Comparison of ENCODE assay signal across 13 mouse cellular contexts in genomic region chr8:80500244-80500643, GRCm38 (mm10). TPM values are rescaled to one million over a fixed set of nuclear protein-coding genes. Genes with fewer than 3 reads are reported as not detected.
DNase-seq lines count a peak whose midpoint lies in the region; ATAC-seq and TF ChIP-seq lines count a peak whose summit lies in the region.
"Had no signal": no experiment of that assay in that cellular context is flagged by ENCODE, and none has a peak within 500 bp of the region (broad histone marks: within the 10 kb centered on the region; RNA-seq: fewer than 3 reads in every experiment).

No protein-coding gene starts in this region.

- no peak for TF ChIP-seq POLR2A in bone marrow, adult 2 months (IDR thresholded peaks at IDR 0.05; ENCODE audit: borderline replicate concordance, control insufficient read depth, low read depth, low read length)

- WGBS in heart, embryonic 13.5 days = 49% methylated on average over 2 of the region's 2 CpGs
- WGBS in bone marrow, adult 2 months = 54% methylated on average over 2 of the region's 2 CpGs
- 60% methylated on average over 2 of the region's 2 CpGs for WGBS in midbrain, embryonic 16.5 days
- WGBS in limb, embryonic 10.5 days = 80% methylated on average over 2 of the region's 2 CpGs

- H3K27me3 ChIP-seq in heart, embryonic 13.5 days (replicated peaks) = no peaks in the 10 kb centered on the region
- no peaks in the 10 kb centered on the region for H3K27me3 ChIP-seq in erythroblast, embryonic 14.5 days (ENCODE audit: control insufficient read depth)
- H3K27me3 ChIP-seq in midbrain, embryonic 16.5 days (ENCODE audit: control insufficient read depth, insufficient read depth, low read depth, low read length) = no peaks in the 10 kb centered on the region
- H3K27me3 ChIP-seq in limb, embryonic 10.5 days (ENCODE audit: low read depth, poor library complexity, severe bottlenecking) = no peaks in the 10 kb centered on the region
- H3K27me3 ChIP-seq: midbrain, embryonic 15.5 days; neural tube, embryonic 15.5 days had no signal

- no peak for TF ChIP-seq CTCF in bone marrow, adult 2 months (IDR thresholded peaks at IDR 0.05; ENCODE audit: control insufficient read depth, insufficient read depth, low read length)

- no peak overlapping the region for H3K27ac ChIP-seq in heart, embryonic 13.5 days (replicated peaks)
- peak overlapping the region; percentile 80; the same call in 1 of the 2 replicates for H3K27ac ChIP-seq in bone marrow, adult 2 months (ENCODE audit: control insufficient read depth, insufficient read depth, low read depth, low read length, poor library complexity)
- no peak overlapping the region for H3K27ac ChIP-seq in midbrain, embryonic 16.5 days (ENCODE audit: low read length)
- H3K27ac ChIP-seq in limb, embryonic 10.5 days = no peak overlapping the region
- H3K27ac ChIP-seq: midbrain, embryonic 15.5 days; neural tube, embryonic 15.5 days had no signal

- no peak overlapping the region for H3K9ac ChIP-seq in heart, embryonic 13.5 days
- no peak overlapping the region for H3K9ac ChIP-seq in midbrain, embryonic 16.5 days (ENCODE audit: low read depth, low read length)
- H3K9ac ChIP-seq: midbrain, embryonic 15.5 days; neural tube, embryonic 15.5 days had no signal

- H3K9me3 ChIP-seq in heart, embryonic 13.5 days = no peaks in the 10 kb centered on the region
- H3K9me3 ChIP-seq in erythroblast, embryonic 14.5 days (ENCODE audit: control insufficient read depth, low read length) = no peaks in the 10 kb centered on the region
- no peaks in the 10 kb centered on the region for H3K9me3 ChIP-seq in midbrain, embryonic 16.5 days (replicated peaks; ENCODE audit: control insufficient read depth, low read length, poor library complexity, severe bottlenecking)
- no peaks in the 10 kb centered on the region for H3K9me3 ChIP-seq in limb, embryonic 10.5 days (replicated peaks)
- H3K9me3 ChIP-seq: midbrain, embryonic 15.5 days; neural tube, embryonic 15.5 days had no signal

- peak; percentile 31; the same call in 1 of the 2 replicates for ATAC-seq in heart, embryonic 13.5 days (ENCODE audit: extremely low read depth, insufficient number of reproducible peaks, low FRiP score, low TSS enrichment)
- ATAC-seq in megakaryocyte progenitor cell, adult 5-6 weeks (replicated peaks; ENCODE audit: poor library complexity) = peak; percentile 85
- no peak for ATAC-seq in midbrain, embryonic 16.5 days
- ATAC-seq: hindbrain, embryonic 16.5 days; midbrain, embryonic 15.5 days had no signal

- DNase-seq in heart, adult 11 months = no peak
- no peak for DNase-seq in limb, embryonic 10.5 days (ENCODE audit: low spot score)
- no peak for DNase-seq in cerebellum, postnatal 36 days
- DNase-seq: kidney, postnatal 14 days; lung, adult 18-20 months had no signal

- peak overlapping the region; percentile 40; the same call in 1 of the 2 replicates for H3K4me2 ChIP-seq in heart, embryonic 13.5 days
- no peak overlapping the region for H3K4me2 ChIP-seq in midbrain, embryonic 16.5 days (ENCODE audit: low read length)
- H3K4me2 ChIP-seq: midbrain, embryonic 15.5 days; neural tube, embryonic 15.5 days had no signal

- H3K4me1 ChIP-seq in heart, embryonic 13.5 days = no peaks in the 10 kb centered on the region
- H3K4me1 ChIP-seq in bone marrow, adult 2 months (ENCODE audit: control insufficient read depth, insufficient read depth, low read length) = no peaks in the 10 kb centered on the region
- H3K4me1 ChIP-seq in erythroblast, embryonic 14.5 days (ENCODE audit: control insufficient read depth) = peaks cover 83% of the 10 kb centered on the region
- no peaks in the 10 kb centered on the region for H3K4me1 ChIP-seq in midbrain, embryonic 16.5 days (ENCODE audit: control insufficient read depth, insufficient read depth, low read length)
- no peaks in the 10 kb centered on the region for H3K4me1 ChIP-seq in limb, embryonic 10.5 days
- H3K4me1 ChIP-seq: midbrain, embryonic 15.5 days; neural tube, embryonic 15.5 days had no signal

- H3K4me3 ChIP-seq in heart, embryonic 13.5 days = no peak overlapping the region
- H3K4me3 ChIP-seq in bone marrow, adult 2 months (replicated peaks; ENCODE audit: control insufficient read depth, low read depth, low read length) = no peak overlapping the region
- H3K4me3 ChIP-seq in erythroblast, embryonic 14.5 days (replicated peaks) = peak overlapping the region; percentile 82
- no peak overlapping the region for H3K4me3 ChIP-seq in midbrain, embryonic 16.5 days (ENCODE audit: low read depth, low read length)
- no peak overlapping the region for H3K4me3 ChIP-seq in limb, embryonic 10.5 days
- H3K4me3 ChIP-seq: midbrain, embryonic 15.5 days; neural tube, embryonic 15.5 days had no signal

- H3K36me3 ChIP-seq in heart, embryonic 13.5 days = no peaks in the 10 kb centered on the region
- peaks cover 99% of the 10 kb centered on the region for H3K36me3 ChIP-seq in erythroblast, embryonic 14.5 days (ENCODE audit: control insufficient read depth)
- H3K36me3 ChIP-seq in midbrain, embryonic 16.5 days (ENCODE audit: control insufficient read depth, insufficient read depth, low read length) = no peaks in the 10 kb centered on the region
- H3K36me3 ChIP-seq in limb, embryonic 10.5 days = no peaks in the 10 kb centered on the region
- H3K36me3 ChIP-seq: midbrain, embryonic 15.5 days; neural tube, embryonic 15.5 days had no signal

RNA-seq across cellular contexts. Expression of gene Gypa, which starts 6.7 kb away (rescaled TPM):
- polyA plus RNA-seq in heart, embryonic 13.5 days (2015; fragmentation: Nextera tagmentation; extraction: Ambion mirVana) = 23.2 and 28.8 TPM in 2 replicates
- 235 and 524 TPM in 2 replicates for polyA plus RNA-seq in bone marrow, adult 2 months (2011; ENCODE audit: insufficient read depth, insufficient read length, low replicate concordance, missing spikeins)
- polyA plus RNA-seq in erythroblast, embryonic 14.5 days (2012) = 36.1 and 38.2 TPM in 2 replicates
- 9.4 and 10.0 TPM in 2 replicates for total RNA-seq in megakaryocyte progenitor cell, adult 5-6 weeks (2015)
- total RNA-seq in megakaryocyte progenitor cell, adult 5-6 weeks (2017) = 8.5 and 9.1 TPM in 2 replicates
- polyA plus RNA-seq in midbrain, embryonic 16.5 days (2015; fragmentation: Nextera tagmentation; extraction: Ambion mirVana) = 1.7 and 2.7 TPM in 2 replicates
- 12.5 and 13.1 TPM in 2 replicates for polyA plus RNA-seq in limb, embryonic 10.5 days (2016; fragmentation: Nextera tagmentation; extraction: Ambion mirVana)
